Mouse (Mus musculus) inflammation-experienced regulatory T-cells, adult 6 months (primary cell): ENCODE measurements at regions not wholly inside any gene's neighbourhood (a gene's known extent, or its start where the extent isn't known, plus 50 kb on each side); places are given as distances from the start of the nearest gene placed in this dataset.
A peak's percentile ranks its signal among the peaks of the same experiment; 100 is the strongest.

Source experiments
- ATAC-seq: one replicate; pipeline ENCODE4 v1.8.0; 2017

- no peak for ATAC-seq
Observed at GRCm38 (mm10) chr6:94768230-94768629, 68.3 kb upstream of the Lrig1 start.

GRCm38 (mm10) chr6:94765724-94766123 lies 65.8 kb upstream of the Lrig1 start:
- no peak for ATAC-seq

GRCm38 (mm10) chr6:94761341-94761740 lies 61.4 kb upstream of the Lrig1 start:
- no peak for ATAC-seq

GRCm38 (mm10) chr6:94760629-94761111 lies 60.7 kb upstream of the Lrig1 start:
- peak; percentile 90 for ATAC-seq

GRCm38 (mm10) chr6:94759649-94760048 lies 59.7 kb upstream of the Lrig1 start:
- no peak for ATAC-seq

- no peak for ATAC-seq
Observed at GRCm38 (mm10) chr6:94756006-94756405, 56.0 kb upstream of the Lrig1 start.

GRCm38 (mm10) chr6:94755297-94755831 lies 55.4 kb upstream of the Lrig1 start:
- ATAC-seq, result no peak

- ATAC-seq, result no peak
Observed at GRCm38 (mm10) chr6:94754522-94754921, 54.6 kb upstream of the Lrig1 start.

GRCm38 (mm10) chr6:94751101-94751440 lies 51.1 kb upstream of the Lrig1 start:
- peak; percentile 41 for ATAC-seq

GRCm38 (mm10) chr6:94750228-94751100 lies 50.5 kb upstream of the Lrig1 start:
- no peak for ATAC-seq
